Mouse (Mus musculus): ENCODE measurements around the gene Tmem14a. TPM values are rescaled to one million over a fixed set of nuclear protein-coding genes. Genes with fewer than 3 reads are reported as not detected.
"Not testable (repeated sequence)": the region's sequence is repeated elsewhere in the genome, so short reads cannot be mapped to it uniquely, and the experiment has no call there.

Tmem14a gene
- 0.45 TPM in 1 of 2 replicates, not detected in the other for polyA plus RNA-seq (2012; ENCODE audit: insufficient read depth, low replicate concordance)

DNA sequence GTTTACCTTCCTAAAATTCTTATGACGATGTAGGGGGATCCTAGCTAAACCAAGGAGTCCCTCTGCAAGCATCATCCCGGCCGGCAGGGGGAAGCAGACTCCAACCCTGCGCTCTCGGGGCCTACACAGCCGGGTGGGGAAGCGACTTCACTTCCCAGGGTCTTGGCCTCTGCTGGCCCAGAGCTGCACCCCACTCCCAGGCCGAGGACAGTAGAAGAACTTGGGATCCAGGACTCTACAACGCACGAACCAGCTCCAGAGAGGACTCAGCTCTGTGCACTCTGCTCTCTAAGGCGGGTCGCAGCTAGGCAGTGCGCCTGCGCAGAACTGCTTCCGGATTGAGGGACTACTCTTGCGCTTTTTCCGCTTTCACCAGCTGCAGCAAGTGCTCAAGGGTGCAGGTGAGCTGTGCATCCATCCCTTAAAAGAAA lies at the start of gene Tmem14a:
Tmem14a (plus strand) TSS at position 87 of the 431 bp plus-strand sequence.
- TF ChIP-seq FLI1 (IDR thresholded peaks at IDR 0.05; ENCODE audit: low read length): no peak
- TF ChIP-seq GATA1 (IDR thresholded peaks at IDR 0.05; ENCODE audit: borderline replicate concordance, low read length): no peak
- H3K4me1 ChIP-seq: peaks cover 18% of the 10 kb centered on the region
- no peaks in the 10 kb centered on the region for H3K36me3 ChIP-seq (replicated peaks; ENCODE audit: low read length)
- peak within 1 kb of the TSS; percentile 93 for H3K4me3 ChIP-seq (replicated peaks)
- H3K27me3 ChIP-seq (replicated peaks): peaks cover 2% of the 10 kb centered on the region
- H3K9me3 ChIP-seq: no peaks in the 10 kb centered on the region

GRCm38 (mm10) chr1:21185196-21185595 lies 33.2 kb upstream of the Tmem14a start:
- no peaks in the 10 kb centered on the region for H3K27me3 ChIP-seq (replicated peaks)

DNA sequence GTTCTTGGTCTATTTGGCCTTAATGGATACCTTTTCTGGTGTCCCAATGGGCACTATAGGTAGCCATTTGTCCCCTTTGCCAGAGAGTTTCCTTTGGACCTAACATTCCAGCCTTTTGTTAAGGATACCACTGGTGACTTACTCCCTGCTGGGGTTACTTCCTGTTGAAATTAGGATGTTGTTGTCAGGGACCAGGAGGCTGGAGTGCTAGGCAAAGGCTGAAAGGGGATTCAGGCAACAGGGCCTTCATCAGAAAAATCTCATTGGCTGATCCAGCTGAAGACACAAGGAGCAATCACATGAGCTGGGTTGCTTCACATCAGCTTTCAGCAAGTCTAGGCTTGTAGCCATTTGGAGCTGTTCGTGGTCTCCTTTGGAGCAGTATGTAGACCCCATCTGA lies 12.1 kb upstream of the Tmem14a start:
- no peaks in the 10 kb centered on the region for H3K36me3 ChIP-seq (replicated peaks; ENCODE audit: low read length)
- no peak overlapping the region for H3K4me3 ChIP-seq (replicated peaks)
- no peaks in the 10 kb centered on the region for H3K9me3 ChIP-seq
- TF ChIP-seq FLI1 (IDR thresholded peaks at IDR 0.05; ENCODE audit: low read length) (no peak), GATA1 (IDR thresholded peaks at IDR 0.05; ENCODE audit: borderline replicate concordance, low read length) (no peak)
- no peaks in the 10 kb centered on the region for H3K4me1 ChIP-seq
- no peaks in the 10 kb centered on the region for H3K27me3 ChIP-seq (replicated peaks)

More at GRCm38 (mm10) chr1:21185196-21185595, 33.2 kb upstream of the Tmem14a start:
- H3K4me1 ChIP-seq: no peaks in the 10 kb centered on the region
- no peaks in the 10 kb centered on the region for H3K9me3 ChIP-seq
- H3K4me3 ChIP-seq (replicated peaks): no peak overlapping the region
- no peaks in the 10 kb centered on the region for H3K36me3 ChIP-seq (replicated peaks; ENCODE audit: low read length)
- no peak for TF ChIP-seq GATA1 (IDR thresholded peaks at IDR 0.05; ENCODE audit: borderline replicate concordance, low read length)
- TF ChIP-seq FLI1 (IDR thresholded peaks at IDR 0.05; ENCODE audit: low read length): no peak

DNA sequence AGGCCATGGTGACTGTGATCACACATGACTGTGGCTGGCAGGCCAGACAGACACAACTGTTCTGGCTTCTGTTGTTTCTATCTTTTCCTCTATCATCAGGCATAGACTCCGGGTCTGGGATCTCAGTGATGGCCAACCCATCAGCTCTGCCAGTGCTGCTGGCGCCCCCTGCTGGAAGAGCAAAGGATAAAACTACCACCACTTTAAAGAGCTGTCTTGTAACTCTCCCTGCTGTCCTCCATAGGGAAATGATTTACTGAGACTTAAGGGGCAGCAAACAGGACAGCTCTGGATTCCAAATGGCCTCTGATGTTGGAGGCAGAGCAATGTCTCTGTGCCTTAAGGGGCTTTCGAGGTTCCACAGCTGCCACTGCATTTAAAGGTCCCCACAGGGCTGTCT lies 4.8 kb upstream of the Tmem14a start:
- H3K27me3 ChIP-seq (replicated peaks); H3K36me3 ChIP-seq (replicated peaks; ENCODE audit: low read length); H3K4me1 ChIP-seq; H3K9me3 ChIP-seq; H3K4me3 ChIP-seq (replicated peaks): not testable (repeated sequence)

GRCm38 (mm10) chr1:21213991-21214692 lies 4.2 kb upstream of the Tmem14a start:
- H3K36me3 ChIP-seq (replicated peaks; ENCODE audit: low read length); H3K9me3 ChIP-seq; H3K27me3 ChIP-seq (replicated peaks); H3K4me1 ChIP-seq; H3K4me3 ChIP-seq (replicated peaks): not testable (repeated sequence)

- H3K4me3 ChIP-seq (replicated peaks): no peak overlapping the region
- peaks cover 7% of the 10 kb centered on the region; the same call in 1 of the 2 replicates for H3K4me1 ChIP-seq
- no peak for TF ChIP-seq FLI1 (IDR thresholded peaks at IDR 0.05; ENCODE audit: low read length)
- no peak for TF ChIP-seq GATA1 (IDR thresholded peaks at IDR 0.05; ENCODE audit: borderline replicate concordance, low read length)
- H3K36me3 ChIP-seq (replicated peaks; ENCODE audit: low read length): peaks cover 10% of the 10 kb centered on the region
- no peaks in the 10 kb centered on the region for H3K27me3 ChIP-seq (replicated peaks)
- H3K9me3 ChIP-seq: 0 out of 2 replicates have a peak, but pooled peaks cover 3% of the 10 kb centered on the region
These were observed 9.5 kb downstream of the Tmem14a start for GRCm38 (mm10) chr1:21227756-21228395.

DNA sequence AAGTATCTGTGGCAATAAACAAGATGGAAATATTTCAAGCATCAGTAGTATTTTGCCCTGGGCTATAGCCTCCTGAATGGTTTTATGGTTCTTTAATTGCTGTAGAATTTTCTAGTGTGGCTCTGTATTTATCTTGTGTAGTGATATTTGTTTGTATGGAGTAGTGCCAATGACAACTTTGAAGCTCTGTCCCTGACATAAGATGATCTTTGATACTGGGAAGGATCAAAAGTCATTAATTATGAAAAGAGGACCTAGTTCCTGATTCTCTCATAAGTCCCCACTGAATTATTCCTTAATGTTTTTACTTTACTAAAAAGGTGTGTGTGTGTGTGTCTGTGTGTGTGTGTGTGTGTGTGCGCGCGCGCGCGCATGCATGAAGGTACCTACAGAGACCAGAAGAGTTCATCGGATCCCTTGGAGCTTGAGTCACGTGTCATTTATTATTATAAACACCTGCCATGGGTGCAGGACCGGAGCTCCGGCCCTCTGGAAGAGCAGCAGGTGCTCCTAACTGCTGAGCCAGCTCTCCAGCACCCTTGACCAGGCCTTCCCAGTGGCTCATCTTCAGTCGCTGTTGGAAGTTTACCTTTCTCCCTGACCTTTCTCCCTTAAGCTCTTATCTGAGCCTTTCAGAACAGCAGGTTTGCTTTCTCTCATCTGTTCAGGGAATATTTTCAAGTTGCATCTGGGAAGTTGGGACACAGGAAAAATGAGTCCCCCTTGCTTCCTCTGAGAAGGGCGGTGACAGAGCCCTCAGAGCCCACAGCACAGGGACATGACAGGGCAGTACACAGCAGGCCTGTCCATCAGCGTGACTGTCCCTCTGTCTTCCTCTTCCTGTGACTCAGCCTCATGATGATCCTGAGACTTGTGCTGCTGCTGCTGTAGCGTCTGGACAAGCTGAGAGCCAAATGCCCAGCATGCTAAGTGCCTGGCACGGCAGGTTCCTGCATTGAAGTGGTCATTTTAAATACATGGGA lies 10.7 kb downstream of the Tmem14a start:
- not testable (repeated sequence) for H3K36me3 ChIP-seq (replicated peaks; ENCODE audit: low read length); H3K9me3 ChIP-seq; H3K4me3 ChIP-seq (replicated peaks); H3K27me3 ChIP-seq (replicated peaks); H3K4me1 ChIP-seq

GRCm38 (mm10) chr1:21230376-21230775 lies 12.0 kb downstream of the Tmem14a start:
- Histone ChIP-seq H3K4me1 (peaks cover 7% of the 10 kb centered on the region; the same call in 1 of the 2 replicates), H3K9me3 (0 out of 2 replicates have a peak, but pooled peaks cover 3% of the 10 kb centered on the region), H3K4me3 (replicated peaks) (no peak overlapping the region), H3K27me3 (replicated peaks) (no peaks in the 10 kb centered on the region), H3K36me3 (replicated peaks; ENCODE audit: low read length) (peaks cover 10% of the 10 kb centered on the region)
- TF ChIP-seq GATA1 (IDR thresholded peaks at IDR 0.05; ENCODE audit: borderline replicate concordance, low read length) (no peak), FLI1 (IDR thresholded peaks at IDR 0.05; ENCODE audit: low read length) (no peak)

DNA sequence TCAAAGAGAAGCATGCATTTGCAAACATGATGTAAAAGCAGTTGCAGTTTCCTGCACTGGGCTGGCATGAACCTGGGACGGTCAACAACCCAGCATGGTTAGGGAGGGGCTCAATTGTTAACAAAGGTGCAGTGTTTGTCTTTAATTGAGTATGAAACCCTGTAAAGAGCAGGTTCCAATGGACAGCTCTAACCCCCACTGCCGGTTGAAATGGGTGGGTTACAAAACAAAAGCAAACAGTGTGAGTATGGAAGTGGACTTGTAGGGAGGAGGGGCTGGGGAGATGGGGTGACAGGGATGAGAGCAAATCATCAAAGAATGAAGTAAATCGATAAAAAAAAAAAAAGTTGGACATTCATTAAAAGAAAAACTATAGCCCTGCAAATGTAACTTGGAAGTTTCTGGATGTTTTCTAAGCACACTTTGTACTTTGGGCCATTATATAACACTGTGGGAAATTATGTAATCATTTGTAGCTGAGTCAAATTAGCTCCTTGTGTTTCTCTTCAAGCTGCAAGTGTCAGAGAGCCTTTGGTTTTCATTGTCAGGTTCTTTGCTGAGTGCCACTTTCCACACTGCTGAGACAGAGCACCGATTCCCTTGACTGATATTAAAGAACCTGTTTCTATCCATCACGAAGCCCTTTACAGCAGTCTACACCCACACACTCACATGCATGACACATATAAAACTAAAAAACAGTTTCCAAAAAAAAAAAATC lies 13.5 kb downstream of the Tmem14a start:
- peaks cover 6% of the 10 kb centered on the region for H3K36me3 ChIP-seq (replicated peaks; ENCODE audit: low read length)
- 0 out of 2 replicates have a peak, but pooled peaks cover 3% of the 10 kb centered on the region for H3K9me3 ChIP-seq
- peaks cover 9% of the 10 kb centered on the region; the same call in 1 of the 2 replicates for H3K4me1 ChIP-seq
- no peak for TF ChIP-seq FLI1 (IDR thresholded peaks at IDR 0.05; ENCODE audit: low read length)
- TF ChIP-seq GATA1 (IDR thresholded peaks at IDR 0.05; ENCODE audit: borderline replicate concordance, low read length): no peak
- H3K4me3 ChIP-seq (replicated peaks): no peak overlapping the region
- H3K27me3 ChIP-seq (replicated peaks): no peaks in the 10 kb centered on the region
